Mouse (Mus musculus) layer of hippocampus, adult 18-20 months (tissue): ENCODE measurements around the gene Olfr1105. TPM values are rescaled to one million over a fixed set of nuclear protein-coding genes. Genes with fewer than 3 reads are reported as not detected.

Experiments
- DNase-seq, 2 experiments: peaks; one replicate each; pipeline ENCODE4 v3.0.0; 2022; ENCODE audit warnings: low spot score in 2 of 2
- long read RNA-seq: library from polyadenylated mRNA; stranded (forward); transcript quantifications from one replicate; pipeline ENCODE4 v2.0.0, GENCODE M21; 2021
- total RNA-seq, 2 experiments: library from RNA; stranded (reverse); gene quantifications; 2 replicates each; pipeline ENCODE4 v1.2.3; 2021

Olfr1105 gene
- not detected for total RNA-seq
- long read RNA-seq = 0 reads

GRCm38 (mm10) chr2:87036431-87036830, at the start of gene Olfr1105:
Gene Olfr1105, minus strand, starts transcription at chr2:87036531.
- DNase-seq = no peak

GRCm38 (mm10) chr2:87075717-87076116, 39.4 kb upstream of the Olfr1105 start, which contains the start of gene Olfr1107:
Gene Olfr1107, minus strand, starts transcription at chr2:87075817.
- no peak for DNase-seq

- no peak for DNase-seq
Observed at GRCm38 (mm10) chr2:87052173-87052572, 15.8 kb upstream of the Olfr1105 start, which contains the start of gene Olfr1106. Gene Olfr1106, minus strand, starts transcription at chr2:87052273.

- no peak for DNase-seq
Observed at GRCm38 (mm10) chr2:87026980-87027379, 9.4 kb downstream of the Olfr1105 start, which contains the start of gene Olfr1104. Gene Olfr1104, minus strand, starts transcription at chr2:87027080.

- no peak for DNase-seq
Observed at GRCm38 (mm10) chr2:86998098-86998497, 38.2 kb downstream of the Olfr1105 start, which contains the start of gene Olfr1102. Gene Olfr1102, plus strand, starts transcription at chr2:86998398.

GRCm38 (mm10) chr2:86991121-86991520, 45.2 kb downstream of the Olfr1105 start, which contains the start of gene Olfr1101:
Gene Olfr1101, minus strand, starts transcription at chr2:86991221.
- DNase-seq = no peak

Other genes with a start within 250 kb of the Olfr1105 start
- gene Olfr141, start 226.5 kb downstream of the Olfr1105 start, total RNA-seq = not detected
- not detected for gene Olfr1094, start 211.9 kb downstream of the Olfr1105 start, total RNA-seq
- not detected for gene Olfr1095, start 184.8 kb downstream of the Olfr1105 start, total RNA-seq
- not detected for gene Gm13723, start 161.7 kb downstream of the Olfr1105 start, total RNA-seq
- not detected for gene Olfr1097, start 144.3 kb downstream of the Olfr1105 start, total RNA-seq
- gene Olfr1098, start 112.0 kb downstream of the Olfr1105 start, total RNA-seq = not detected
- not detected for gene Olfr1099, start 75.8 kb downstream of the Olfr1105 start, total RNA-seq
- not detected for gene Olfr1100, start 56.6 kb downstream of the Olfr1105 start, total RNA-seq
- not detected for gene Olfr1101, start 45.3 kb downstream of the Olfr1105 start, total RNA-seq
- not detected for gene Olfr1102, start 38.1 kb downstream of the Olfr1105 start, total RNA-seq
- gene Olfr1104, start 9.5 kb downstream of the Olfr1105 start, total RNA-seq = not detected
- not detected for gene Olfr1106, start 15.7 kb upstream of the Olfr1105 start, total RNA-seq
- not detected for gene Olfr1107, start 39.3 kb upstream of the Olfr1105 start, total RNA-seq
- gene Olfr1109, start 59.5 kb upstream of the Olfr1105 start, total RNA-seq = not detected
- gene Olfr259, start 78.0 kb upstream of the Olfr1105 start, total RNA-seq = not detected
- gene Olfr1110, start 103.8 kb upstream of the Olfr1105 start, total RNA-seq = not detected
- gene Olfr1111, start 116.1 kb upstream of the Olfr1105 start, total RNA-seq = not detected
- gene Olfr1112, start 151.3 kb upstream of the Olfr1105 start, total RNA-seq = not detected
- not detected for gene Olfr1113, start 172.4 kb upstream of the Olfr1105 start, total RNA-seq
- gene Olfr1115, start 211.5 kb upstream of the Olfr1105 start, total RNA-seq = not detected
- not detected for gene Olfr1116, start 231.0 kb upstream of the Olfr1105 start, total RNA-seq